In genomic region chr16:4341316-4342062, GRCm38 (mm10) we compare ENCODE assay signal across 18 mouse cellular contexts.
DNase-seq lines count a peak whose midpoint lies in the region; TF ChIP-seq lines count a peak whose summit lies in the region.
"Had no signal": no experiment of that assay in that cellular context is flagged by ENCODE, and none has a peak within 500 bp of the region (broad histone marks: within the 10 kb centered on the region; RNA-seq: fewer than 3 reads in every experiment).

No protein-coding gene starts in this region.

- no peak overlapping the region for H3K4me3 ChIP-seq in layer of hippocampus, adult 2 months
- H3K4me3 ChIP-seq: erythroblast, embryonic 14.5 days; hindbrain, embryonic 15.5 days; limb, embryonic 10.5 days; midbrain, embryonic 13.5 days; myocyte had no signal

- peak overlapping the region; percentile 71 for H3K27ac ChIP-seq in layer of hippocampus, adult 2 months
- H3K27ac ChIP-seq: hindbrain, embryonic 15.5 days; kidney, postnatal 0 days; limb, embryonic 10.5 days; midbrain, embryonic 13.5 days had no signal

- peak; percentile 29 for DNase-seq in adrenal gland, adult 8-10 months
- no peak for DNase-seq in adrenal gland, postnatal 10 days
- DNase-seq in layer of hippocampus, adult 2 months (ENCODE audit: low spot score in 2 of 2), result no peak
- no peak for DNase-seq in layer of hippocampus, adult 11-12 months (ENCODE audit: low spot score)
- DNase-seq in ZHBTc4 (ENCODE audit: low read depth, low spot score), result peak; percentile 17
- DNase-seq in right cerebral cortex, adult 2 months (ENCODE audit: low spot score in 2 of 2), result peak; percentile 53 to 62
- DNase-seq in gastrocnemius, postnatal 10 days, result no peak
- DNase-seq: cerebellum, adult 18-20 months; kidney, adult 11 months; lung, adult 2 months; retina, postnatal 1 day; thymus, postnatal 25 days had no signal

- no peak for TF ChIP-seq CTCF in layer of hippocampus, adult 2 months (conservative IDR thresholded peaks at IDR 0.05)

Comparison
In these comparisons a context has a peak if more than half of its experiments do, and no peak if none do; other contexts are left out.
1. DNase-seq: peak in adrenal gland, adult 8-10 months (single experiment), ZHBTc4 (single experiment) and right cerebral cortex, adult 2 months (2 of 2); none in adrenal gland, postnatal 10 days (single experiment), layer of hippocampus, adult 2 months (0 of 2), layer of hippocampus, adult 11-12 months (single experiment) and gastrocnemius, postnatal 10 days (single experiment).